ENCODE assay signal across 37 mouse cellular contexts in the genomic region with DNA sequence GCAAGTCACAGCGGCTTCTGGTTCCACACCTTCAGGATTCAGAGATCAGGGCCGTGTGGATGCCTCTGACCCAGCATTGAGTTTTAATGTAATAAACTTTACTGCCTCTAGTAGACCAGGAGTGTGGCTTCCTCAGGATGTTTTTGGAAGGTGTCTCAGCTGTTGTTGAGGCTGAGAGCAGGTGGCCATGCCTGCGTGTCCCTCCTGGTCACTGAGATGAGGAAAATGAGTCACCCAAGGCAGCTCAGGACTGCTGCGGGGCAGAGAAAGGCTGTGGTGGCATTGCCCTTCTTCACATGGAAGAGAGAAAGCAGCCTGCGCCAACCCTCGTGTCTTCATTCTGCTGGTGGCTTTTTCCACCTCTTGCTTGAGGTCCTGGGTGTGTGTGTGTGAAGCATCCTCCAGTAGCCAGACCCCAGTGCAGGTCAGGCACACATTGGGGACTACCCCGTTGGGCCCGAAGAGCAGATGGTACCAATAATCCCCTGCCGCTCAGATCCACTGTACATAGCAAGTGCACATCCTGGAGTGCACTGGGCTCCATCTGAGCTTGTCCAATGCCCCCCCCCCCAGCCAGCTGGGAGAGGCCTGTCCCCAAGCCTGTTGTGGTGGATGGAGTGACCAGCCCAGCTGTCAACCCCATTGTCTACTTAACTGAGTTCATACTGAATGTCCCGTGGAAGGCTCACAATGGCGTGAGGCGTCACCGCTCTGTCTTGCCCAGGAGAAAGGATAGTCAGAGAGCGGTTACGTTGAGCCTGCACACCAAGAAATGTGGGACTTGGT. TPM values are rescaled to one million over a fixed set of nuclear protein-coding genes. Genes with fewer than 3 reads are reported as not detected.
A peak's percentile ranks its signal among the peaks of the same experiment; 100 is the strongest.
DNase-seq lines count a peak whose midpoint lies in the region; ATAC-seq lines count a peak whose summit lies in the region.
"Had no signal": no experiment of that assay in that cellular context is flagged by ENCODE, and none has a peak within 500 bp of the region (broad histone marks: within the 10 kb centered on the region; RNA-seq: fewer than 3 reads in every experiment).

No protein-coding gene starts in this region.

- intact Hi-C loops in heart, postnatal 14 days (cut with DNase I) = no loop called here

- no peak overlapping the region for H3K27ac ChIP-seq in forebrain, embryonic 12.5 days
- no peak overlapping the region for H3K27ac ChIP-seq in forebrain, embryonic 10.5 days
- no peak overlapping the region for H3K27ac ChIP-seq in midbrain, embryonic 12.5 days (replicated peaks)
- no peak overlapping the region for H3K27ac ChIP-seq in midbrain, embryonic 14.5 days (replicated peaks; ENCODE audit: low read depth, low read length)
- H3K27ac ChIP-seq in limb, embryonic 15.5 days = 0 out of 2 replicates have a peak overlapping the region, but pooled peaks have one; percentile 17
- H3K27ac ChIP-seq: heart, adult 2 months; limb, embryonic 12.5 days; liver, embryonic 13.5 days; stomach, postnatal 0 days had no signal

- peaks cover 5% of the 10 kb centered on the region for H3K4me1 ChIP-seq in forebrain, embryonic 12.5 days
- peaks cover 19% of the 10 kb centered on the region for H3K4me1 ChIP-seq in forebrain, embryonic 10.5 days
- H3K4me1 ChIP-seq in midbrain, embryonic 12.5 days = peaks cover 10% of the 10 kb centered on the region
- no peaks in the 10 kb centered on the region for H3K4me1 ChIP-seq in midbrain, embryonic 14.5 days (ENCODE audit: control insufficient read depth, insufficient read depth, low read length)
- H3K4me1 ChIP-seq in limb, embryonic 15.5 days = peaks cover 10% of the 10 kb centered on the region; the same call in 1 of the 2 replicates
- H3K4me1 ChIP-seq: limb, embryonic 12.5 days had no signal

- no peak overlapping the region for H3K4me2 ChIP-seq in forebrain, embryonic 12.5 days
- no peak overlapping the region for H3K4me2 ChIP-seq in midbrain, embryonic 12.5 days (replicated peaks)
- no peak overlapping the region for H3K4me2 ChIP-seq in midbrain, embryonic 14.5 days (ENCODE audit: low read length)
- H3K4me2 ChIP-seq in limb, embryonic 15.5 days = no peak overlapping the region
- H3K4me2 ChIP-seq: heart, embryonic 12.5 days; limb, embryonic 12.5 days; liver, embryonic 13.5 days had no signal

- 0 out of 2 replicates have a peak, but pooled peaks cover 5% of the 10 kb centered on the region for H3K9me3 ChIP-seq in forebrain, embryonic 12.5 days
- peaks cover 11% of the 10 kb centered on the region for H3K9me3 ChIP-seq in forebrain, embryonic 10.5 days
- H3K9me3 ChIP-seq in midbrain, embryonic 12.5 days = no peaks in the 10 kb centered on the region
- 0 out of 2 replicates have a peak, but pooled peaks cover 3% of the 10 kb centered on the region for H3K9me3 ChIP-seq in midbrain, embryonic 14.5 days (ENCODE audit: control insufficient read depth, low read length)
- H3K9me3 ChIP-seq in limb, embryonic 15.5 days = no peaks in the 10 kb centered on the region

- peaks cover 26% of the 10 kb centered on the region for H3K27me3 ChIP-seq in forebrain, embryonic 12.5 days
- peaks cover 33% of the 10 kb centered on the region for H3K27me3 ChIP-seq in forebrain, embryonic 10.5 days (ENCODE audit: poor library complexity, severe bottlenecking)
- peaks cover 26% of the 10 kb centered on the region for H3K27me3 ChIP-seq in midbrain, embryonic 12.5 days
- no peaks in the 10 kb centered on the region; the same call in 1 of the 2 replicates for H3K27me3 ChIP-seq in midbrain, embryonic 14.5 days (ENCODE audit: control insufficient read depth, insufficient read depth, low read length)
- peaks cover 23% of the 10 kb centered on the region; the same call in 1 of the 2 replicates for H3K27me3 ChIP-seq in limb, embryonic 15.5 days

- H3K9ac ChIP-seq in forebrain, embryonic 12.5 days = no peak overlapping the region
- 0 out of 2 replicates have a peak overlapping the region, but pooled peaks have one; percentile 11 for H3K9ac ChIP-seq in midbrain, embryonic 12.5 days (replicated peaks)
- H3K9ac ChIP-seq in midbrain, embryonic 14.5 days (replicated peaks; ENCODE audit: low read length) = no peak overlapping the region
- no peak overlapping the region for H3K9ac ChIP-seq in limb, embryonic 15.5 days
- H3K9ac ChIP-seq: heart, embryonic 12.5 days; limb, embryonic 12.5 days; liver, embryonic 13.5 days had no signal

- DNase-seq in forebrain, embryonic 10.5 days (ENCODE audit: extremely low spot score, low spot score) = no peak
- no peak for DNase-seq in midbrain, embryonic 14.5 days
- no peak for DNase-seq in gastrocnemius, adult 18-20 months (ENCODE audit: low spot score)
- DNase-seq in heart, postnatal 14 days = no peak
- DNase-seq: adrenal gland, adult 2 months; adrenal gland, postnatal 36 days; heart, adult 2 months; kidney, adult 11 months; kidney, postnatal 14 days; liver, embryonic 13.5 days; lung, adult 18-20 months; right cerebral cortex, postnatal 4 days; thymus, adult 18-20 months; thymus, postnatal 25 days had no signal

- 0 out of 2 replicates have a peak, but pooled peaks have one; percentile 24 for ATAC-seq in forebrain, embryonic 12.5 days (ENCODE audit: low FRiP score)
- peak; percentile 35; the same call in 1 of the 2 replicates for ATAC-seq in midbrain, embryonic 12.5 days (ENCODE audit: low FRiP score, low read depth)
- no peak for ATAC-seq in midbrain, embryonic 14.5 days (ENCODE audit: low FRiP score, low TSS enrichment)
- no peak for ATAC-seq in limb, embryonic 15.5 days (ENCODE audit: insufficient number of reproducible peaks, low FRiP score, low TSS enrichment, low read depth)
- ATAC-seq: activated CD4-positive, CD25-positive, alpha-beta regulatory T cell, adult 4 months; forebrain, embryonic 16.5 days; inflammation-experienced regulatory T-cells, adult 6 months; lung, postnatal 0 days had no signal

- no peak overlapping the region for H3K4me3 ChIP-seq in forebrain, embryonic 12.5 days (replicated peaks)
- H3K4me3 ChIP-seq in forebrain, embryonic 10.5 days = no peak overlapping the region
- no peak overlapping the region for H3K4me3 ChIP-seq in midbrain, embryonic 12.5 days
- no peak overlapping the region for H3K4me3 ChIP-seq in midbrain, embryonic 14.5 days (replicated peaks; ENCODE audit: low read depth, low read length)
- no peak overlapping the region for H3K4me3 ChIP-seq in limb, embryonic 15.5 days
- H3K4me3 ChIP-seq: heart, adult 2 months; heart, embryonic 12.5 days; limb, embryonic 12.5 days; liver, embryonic 13.5 days had no signal

- peaks cover 47% of the 10 kb centered on the region for H3K36me3 ChIP-seq in forebrain, embryonic 12.5 days (replicated peaks)
- H3K36me3 ChIP-seq in forebrain, embryonic 10.5 days (replicated peaks) = peaks cover 63% of the 10 kb centered on the region
- H3K36me3 ChIP-seq in midbrain, embryonic 12.5 days = peaks cover 56% of the 10 kb centered on the region
- peaks cover 52% of the 10 kb centered on the region for H3K36me3 ChIP-seq in midbrain, embryonic 14.5 days (ENCODE audit: control insufficient read depth, insufficient read depth, low read length)
- H3K36me3 ChIP-seq in limb, embryonic 15.5 days = peaks cover 53% of the 10 kb centered on the region

- WGBS in forebrain, embryonic 12.5 days = 87% methylated on average over 15 of the region's 15 CpGs
- 91% methylated on average over 15 of the region's 15 CpGs for WGBS in forebrain, embryonic 10.5 days
- 82% methylated on average over 15 of the region's 15 CpGs for WGBS in midbrain, embryonic 12.5 days
- WGBS in midbrain, embryonic 14.5 days = 72% methylated on average over 15 of the region's 15 CpGs
- 85% methylated on average over 15 of the region's 15 CpGs for WGBS in limb, embryonic 15.5 days

RNA-seq across cellular contexts. Expression of gene Cfap73, which starts 6.3 kb away (rescaled TPM):
- polyA plus RNA-seq in forebrain, embryonic 12.5 days (2016; fragmentation: Nextera tagmentation; extraction: Ambion mirVana) = 0.28 TPM in 1 of 2 replicates, not detected in the other
- not detected in 2 replicates for polyA plus RNA-seq in forebrain, embryonic 10.5 days (2016; fragmentation: Nextera tagmentation; extraction: Ambion mirVana)
- polyA plus RNA-seq in midbrain, embryonic 12.5 days (2016; fragmentation: Nextera tagmentation; extraction: Ambion mirVana) = not detected in 2 replicates
- 0.32 TPM in 1 of 2 replicates, not detected in the other for polyA plus RNA-seq in midbrain, embryonic 14.5 days (2014; fragmentation: Nextera tagmentation; extraction: Ambion mirVana)
- polyA plus RNA-seq in limb, embryonic 15.5 days (2015; fragmentation: Nextera tagmentation; extraction: Ambion mirVana) = not detected in 2 replicates
- total RNA-seq in gastrocnemius, adult 18-20 months (2021) = not detected
- total RNA-seq in heart, postnatal 14 days (2021) = not detected
- total RNA-seq: gastrocnemius, adult 8-10 months; gastrocnemius, postnatal 4 days; heart, adult 2 months; hematopoietic stem cell, adult 5-6 weeks; left cerebral cortex, adult 18-20 months; left cerebral cortex, postnatal 14 days; megakaryocyte-erythroid progenitor cell, adult 5-6 weeks; monocyte, adult 5-6 weeks; neutrophil, adult 5-6 weeks had no signal
- polyA plus RNA-seq: activated CD4-positive, CD25-positive, alpha-beta regulatory T cell, adult 4 months; adrenal gland, adult 2 months; embryonic facial prominence, embryonic 11.5 days; heart, embryonic 12.5 days; heart, postnatal 0 days; inflammation-experienced regulatory T-cells, adult 6 months; kidney, embryonic 14.5 days; limb, embryonic 12.5 days; liver, embryonic 13.5 days; neural tube, embryonic 11.5 days; spleen, adult 2 months had no signal

RNA-seq across cellular contexts. Expression of gene Ddx54, which starts 15.2 kb away (rescaled TPM):
- 50.7 and 52.6 TPM in 2 replicates for polyA plus RNA-seq in forebrain, embryonic 12.5 days (2016; fragmentation: Nextera tagmentation; extraction: Ambion mirVana)
- 63.3 and 64.1 TPM in 2 replicates for polyA plus RNA-seq in forebrain, embryonic 10.5 days (2016; fragmentation: Nextera tagmentation; extraction: Ambion mirVana)
- 51.8 and 53.0 TPM in 2 replicates for polyA plus RNA-seq in midbrain, embryonic 12.5 days (2016; fragmentation: Nextera tagmentation; extraction: Ambion mirVana)
- polyA plus RNA-seq in midbrain, embryonic 14.5 days (2014; fragmentation: Nextera tagmentation; extraction: Ambion mirVana) = 29.4 and 31.9 TPM in 2 replicates
- polyA plus RNA-seq in limb, embryonic 15.5 days (2015; fragmentation: Nextera tagmentation; extraction: Ambion mirVana) = 39.4 and 41.7 TPM in 2 replicates
- 10 to 100 TPM; 15.8 to 15.9 TPM for total RNA-seq in gastrocnemius, adult 18-20 months (2021)
- 10 to 100 TPM; 20.4 to 22.5 TPM for total RNA-seq in heart, postnatal 14 days (2021)

RNA-seq across cellular contexts. Expression of gene Rita1, which starts 15.3 kb away (rescaled TPM):
- polyA plus RNA-seq in forebrain, embryonic 12.5 days (2016; fragmentation: Nextera tagmentation; extraction: Ambion mirVana) = 13.6 and 16.6 TPM in 2 replicates
- polyA plus RNA-seq in forebrain, embryonic 10.5 days (2016; fragmentation: Nextera tagmentation; extraction: Ambion mirVana) = 16.5 and 17.8 TPM in 2 replicates
- polyA plus RNA-seq in midbrain, embryonic 12.5 days (2016; fragmentation: Nextera tagmentation; extraction: Ambion mirVana) = 15.5 and 16.0 TPM in 2 replicates
- polyA plus RNA-seq in midbrain, embryonic 14.5 days (2014; fragmentation: Nextera tagmentation; extraction: Ambion mirVana) = 20.6 and 25.5 TPM in 2 replicates
- 13.8 TPM in 2 replicates for polyA plus RNA-seq in limb, embryonic 15.5 days (2015; fragmentation: Nextera tagmentation; extraction: Ambion mirVana)
- 1 to 10 TPM; 7.0 to 7.5 TPM for total RNA-seq in gastrocnemius, adult 18-20 months (2021)
- total RNA-seq in heart, postnatal 14 days (2021) = 10 to 100 TPM; 15.1 to 18.3 TPM

RNA-seq across cellular contexts. Expression of gene Rasal1, which starts 20.9 kb away (rescaled TPM):
- polyA plus RNA-seq in forebrain, embryonic 12.5 days (2016; fragmentation: Nextera tagmentation; extraction: Ambion mirVana) = 0.17 and 0.20 TPM in 2 replicates
- 0.21 and 0.24 TPM in 2 replicates for polyA plus RNA-seq in forebrain, embryonic 10.5 days (2016; fragmentation: Nextera tagmentation; extraction: Ambion mirVana)
- not detected in 2 replicates for polyA plus RNA-seq in midbrain, embryonic 12.5 days (2016; fragmentation: Nextera tagmentation; extraction: Ambion mirVana)
- polyA plus RNA-seq in midbrain, embryonic 14.5 days (2014; fragmentation: Nextera tagmentation; extraction: Ambion mirVana) = 0.84 and 1.3 TPM in 2 replicates
- 0.43 and 0.49 TPM in 2 replicates for polyA plus RNA-seq in limb, embryonic 15.5 days (2015; fragmentation: Nextera tagmentation; extraction: Ambion mirVana)
- not detected for total RNA-seq in gastrocnemius, adult 18-20 months (2021)
- under 1 TPM in 1 of 2 experiments, not detected in 1; 0.59 TPM for total RNA-seq in heart, postnatal 14 days (2021)
- total RNA-seq: gastrocnemius, adult 8-10 months; gastrocnemius, postnatal 4 days; heart, adult 2 months; megakaryocyte-erythroid progenitor cell, adult 5-6 weeks had no signal
- polyA plus RNA-seq: heart, embryonic 12.5 days; heart, postnatal 0 days; lung, postnatal 0 days; neural tube, embryonic 11.5 days had no signal

RNA-seq across cellular contexts. Expression of gene Iqcd, which starts 38.9 kb away (rescaled TPM):
- polyA plus RNA-seq in forebrain, embryonic 12.5 days (2016; fragmentation: Nextera tagmentation; extraction: Ambion mirVana) = 1.3 and 1.4 TPM in 2 replicates
- 0.37 and 0.84 TPM in 2 replicates for polyA plus RNA-seq in forebrain, embryonic 10.5 days (2016; fragmentation: Nextera tagmentation; extraction: Ambion mirVana)
- 0.60 and 1.7 TPM in 2 replicates for polyA plus RNA-seq in midbrain, embryonic 12.5 days (2016; fragmentation: Nextera tagmentation; extraction: Ambion mirVana)
- polyA plus RNA-seq in midbrain, embryonic 14.5 days (2014; fragmentation: Nextera tagmentation; extraction: Ambion mirVana) = 1.4 and 1.7 TPM in 2 replicates
- 0.38 TPM in 2 replicates for polyA plus RNA-seq in limb, embryonic 15.5 days (2015; fragmentation: Nextera tagmentation; extraction: Ambion mirVana)
- total RNA-seq in gastrocnemius, adult 18-20 months (2021) = not detected
- total RNA-seq in heart, postnatal 14 days (2021) = under 1 TPM in 1 of 2 experiments, not detected in 1; 0.15 TPM
- total RNA-seq: gastrocnemius, adult 8-10 months; heart, adult 2 months; hematopoietic stem cell, adult 5-6 weeks had no signal

Comparison
In these comparisons a context has a peak if more than half of its experiments do, and no peak if none do; other contexts are left out.
1. ATAC-seq: peak in forebrain, embryonic 12.5 days (single experiment) and midbrain, embryonic 12.5 days (single experiment); none in midbrain, embryonic 14.5 days (single experiment) and limb, embryonic 15.5 days (single experiment).